Mouse (Mus musculus): ENCODE results near the gene Wnt11.

- TF ChIP-seq CTCF (IDR thresholded peaks at IDR 0.05; ENCODE audit: borderline replicate concordance, insufficient read depth, low read length) (no peak), POLR2A (IDR thresholded peaks at IDR 0.05; ENCODE audit: low read depth, low read length) (no peak)
These were observed 14.2 kb downstream of the Wnt11 start for GRCm38 (mm10) chr7:98848899-98849640.
